Mouse (Mus musculus): ENCODE results near the gene Lmtk2. TPM values are rescaled to one million over a fixed set of nuclear protein-coding genes. Genes with fewer than 3 reads are reported as not detected.

The Lmtk2 gene
- polyA plus RNA-seq, 1 experiment from 2014 or later = 6.8 TPM

DNA sequence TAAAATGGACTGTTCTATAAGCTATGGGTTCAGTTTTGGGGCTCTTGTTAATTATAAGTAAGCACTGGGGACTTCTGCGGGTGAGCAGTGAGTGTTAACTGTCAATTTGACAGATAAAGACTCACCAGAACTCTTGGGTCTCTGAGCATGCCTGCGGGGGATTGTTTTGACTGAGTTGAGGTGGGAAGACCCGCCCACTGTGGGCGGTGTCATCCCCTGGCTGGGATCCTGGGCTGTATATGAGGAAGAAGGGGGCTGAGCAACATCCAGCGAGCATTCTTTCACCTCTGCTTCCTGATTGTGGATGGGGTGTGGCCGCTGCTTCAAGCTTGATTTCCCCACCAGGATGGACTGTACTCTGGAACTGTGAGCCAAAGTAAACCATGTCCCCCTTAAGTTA is 134.0 kb downstream of the Lmtk2 start:
- no peak for ATAC-seq (ENCODE audit: low FRiP score, low TSS enrichment)
- no peak overlapping the region for H3K27ac ChIP-seq (ENCODE audit: low read depth, low read length)
- H3K27me3 ChIP-seq (ENCODE audit: control insufficient read depth, insufficient read depth, low read length) = no peaks in the 10 kb centered on the region
- no peak overlapping the region for H3K4me2 ChIP-seq (replicated peaks; ENCODE audit: low read depth, low read length)
- H3K9me3 ChIP-seq (ENCODE audit: control insufficient read depth, low read length) = no peaks in the 10 kb centered on the region
- no peaks in the 10 kb centered on the region for H3K4me1 ChIP-seq (ENCODE audit: control insufficient read depth, insufficient read depth, low read length)
- WGBS = 76% methylated on average over 6 of the region's 6 CpGs
- no peaks in the 10 kb centered on the region for H3K36me3 ChIP-seq (ENCODE audit: control insufficient read depth, insufficient read depth, low read length)
- H3K9ac ChIP-seq (ENCODE audit: low read depth, low read length) = no peak overlapping the region
- no peak overlapping the region for H3K4me3 ChIP-seq (ENCODE audit: low read length)

DNA sequence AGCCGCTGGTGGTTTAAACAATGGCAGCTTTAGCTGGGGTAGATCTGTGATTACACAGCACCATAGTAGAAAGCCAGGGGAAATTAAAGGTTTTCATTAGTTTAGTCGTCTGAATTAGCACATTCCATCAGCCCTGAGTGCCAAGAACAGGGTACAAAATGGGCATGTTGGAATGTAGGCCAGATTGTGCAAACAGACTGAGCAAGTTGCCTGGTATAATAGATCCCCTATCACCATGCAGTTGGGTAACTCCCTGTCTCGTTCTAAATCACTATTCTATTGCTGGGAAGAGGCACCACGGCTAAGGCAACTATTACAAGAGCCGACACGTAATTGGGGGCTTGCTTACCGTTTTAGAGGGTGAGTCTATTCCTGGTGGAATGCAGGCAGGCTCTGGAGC is 134.5 kb downstream of the Lmtk2 start:
- 91% methylated on average over 7 of the region's 7 CpGs for WGBS
- no peaks in the 10 kb centered on the region for H3K27me3 ChIP-seq (ENCODE audit: control insufficient read depth, insufficient read depth, low read length)
- no peaks in the 10 kb centered on the region for H3K36me3 ChIP-seq (ENCODE audit: control insufficient read depth, insufficient read depth, low read length)
- no peaks in the 10 kb centered on the region for H3K9me3 ChIP-seq (ENCODE audit: control insufficient read depth, low read length)
- no peak overlapping the region for H3K4me2 ChIP-seq (replicated peaks; ENCODE audit: low read depth, low read length)
- H3K9ac ChIP-seq (ENCODE audit: low read depth, low read length) = no peak overlapping the region
- ATAC-seq (ENCODE audit: low FRiP score, low TSS enrichment) = no peak
- H3K4me1 ChIP-seq (ENCODE audit: control insufficient read depth, insufficient read depth, low read length) = no peaks in the 10 kb centered on the region
- no peak overlapping the region for H3K27ac ChIP-seq (ENCODE audit: low read depth, low read length)
- no peak overlapping the region for H3K4me3 ChIP-seq (ENCODE audit: low read length)

Other genes starting within 250 kb of the Lmtk2 start
- gene Ankrd61, start 202.8 kb upstream of the Lmtk2 start, polyA plus RNA-seq (2014; fragmentation: Nextera tagmentation; extraction: Ambion mirVana) = 0.31 and 0.36 TPM in 2 replicates
- 113 and 120 TPM in 2 replicates for gene Aimp2, start 190.6 kb upstream of the Lmtk2 start, polyA plus RNA-seq (2014; fragmentation: Nextera tagmentation; extraction: Ambion mirVana)
- 27.2 and 37.5 TPM in 2 replicates for gene Pms2, start 190.5 kb upstream of the Lmtk2 start, polyA plus RNA-seq (2014; fragmentation: Nextera tagmentation; extraction: Ambion mirVana)
- gene Gm42421, start 172.3 kb upstream of the Lmtk2 start, polyA plus RNA-seq (2014; fragmentation: Nextera tagmentation; extraction: Ambion mirVana) = 0.50 and 0.64 TPM in 2 replicates
- 0.54 and 0.68 TPM in 2 replicates for gene Rsph10b, start 167.4 kb upstream of the Lmtk2 start, polyA plus RNA-seq (2014; fragmentation: Nextera tagmentation; extraction: Ambion mirVana)
- 85.2 and 97.1 TPM in 2 replicates for gene Ccz1, start 85.6 kb upstream of the Lmtk2 start, polyA plus RNA-seq (2014; fragmentation: Nextera tagmentation; extraction: Ambion mirVana)
- 6.5 and 8.2 TPM in 2 replicates for gene Ocm, start 73.8 kb upstream of the Lmtk2 start, polyA plus RNA-seq (2014; fragmentation: Nextera tagmentation; extraction: Ambion mirVana)
- 0.28 TPM in 1 of 2 replicates, not detected in the other for gene Bhlha15, start 89.8 kb downstream of the Lmtk2 start, polyA plus RNA-seq (2014; fragmentation: Nextera tagmentation; extraction: Ambion mirVana)
- 13.9 and 16.4 TPM in 2 replicates for gene Tecpr1, start 123.2 kb downstream of the Lmtk2 start, polyA plus RNA-seq (2014; fragmentation: Nextera tagmentation; extraction: Ambion mirVana)
- gene Bri3, start 144.0 kb downstream of the Lmtk2 start, polyA plus RNA-seq (2014; fragmentation: Nextera tagmentation; extraction: Ambion mirVana) = 136 and 148 TPM in 2 replicates